Mouse (Mus musculus) ES-Bruce4 (cell line): ENCODE data around the gene Syn2. TPM values are rescaled to one million over a fixed set of nuclear protein-coding genes. Genes with fewer than 3 reads are reported as not detected.
"Not testable (repeated sequence)": the region's sequence is repeated elsewhere in the genome, so short reads cannot be mapped to it uniquely, and the experiment has no call there.

Experiments
- H3K27ac ChIP-seq: 2 replicates; pipeline ENCODE4 v1.5.1; 2012; ENCODE audit warnings: low read length, inconsistent platforms; ENCODE audit not compliant: insufficient read depth
- H3K27me3 ChIP-seq: 2 replicates; pipeline ENCODE4 v1.6.1; 2012; ENCODE audit warnings: mild to moderate bottlenecking, low read length, inconsistent platforms; ENCODE audit not compliant: control insufficient read depth, poor library complexity, insufficient read depth, severe bottlenecking
- H3K36me3 ChIP-seq: 2 replicates; pipeline ENCODE4 v1.6.1; 2012; ENCODE audit warnings: inconsistent platforms, mild to moderate bottlenecking, low read length, moderate library complexity; ENCODE audit not compliant: control insufficient read depth, poor library complexity, insufficient read depth, severe bottlenecking
- H3K4me1 ChIP-seq: one replicate; pipeline ENCODE4 v1.8.1; 2011; ENCODE audit warnings: low read length; ENCODE audit not compliant: control insufficient read depth, insufficient read depth
- H3K4me3 ChIP-seq: 2 replicates; pipeline ENCODE4 v1.5.1; 2011; ENCODE audit warnings: low read depth, mild to moderate bottlenecking, low read length
- H3K9ac ChIP-seq: 2 replicates; pipeline ENCODE4 v1.6.1; 2012; ENCODE audit warnings: low read depth, mild to moderate bottlenecking, inconsistent platforms; ENCODE audit not compliant: poor library complexity, severe bottlenecking
- H3K9me3 ChIP-seq: replicated peaks from 2 replicates; pipeline ENCODE4 v1.6.1; 2012; ENCODE audit warnings: mild to moderate bottlenecking, low read length, inconsistent platforms; ENCODE audit not compliant: control insufficient read depth, poor library complexity, insufficient read depth, severe bottlenecking
- CTCF ChIP-seq: IDR thresholded peaks from one replicate; pipeline ENCODE4 v1.8.1; 2011; ENCODE audit warnings: low read depth, low read length
- EP300 ChIP-seq: IDR thresholded peaks from 2 replicates; pipeline ENCODE4 v1.6.1; 2011; ENCODE audit warnings: low read depth, low read length; ENCODE audit not compliant: insufficient read depth
- POLR2A ChIP-seq: IDR thresholded peaks from one replicate; pipeline ENCODE4 v1.8.1; 2011; ENCODE audit warnings: low read length; ENCODE audit not compliant: insufficient read depth
- polyA plus RNA-seq: library from polyadenylated mRNA; stranded (reverse); fragments of >200 nt; gene quantifications from 2 replicates; pipeline ENCODE4 v1.2.4, GENCODE M21; 2011; ENCODE audit warnings: low read depth; ENCODE audit not compliant: missing spikeins, insufficient read depth, insufficient read length

Gene Syn2
- polyA plus RNA-seq, 1 experiment = 0.55 TPM

DNA sequence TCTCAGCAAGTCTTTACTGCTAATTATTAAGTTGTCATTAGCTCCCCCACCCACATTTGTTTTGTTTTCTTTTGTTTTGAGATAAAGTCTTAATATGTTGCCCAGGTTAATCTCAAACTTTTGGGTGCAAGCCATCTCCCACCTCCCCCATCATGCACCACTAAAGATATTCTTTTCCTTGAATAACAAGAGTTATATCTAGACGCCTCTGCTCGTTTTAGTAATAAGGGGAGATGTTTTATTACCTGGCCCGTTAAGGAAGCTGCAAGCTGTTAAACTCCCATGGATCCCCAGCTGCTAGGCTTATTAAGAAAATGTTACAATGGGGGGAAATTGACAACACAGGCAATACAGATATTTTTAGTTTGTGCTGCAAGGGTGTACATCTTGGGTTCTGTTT, 95.9 kb downstream of the Syn2 start:
- H3K27me3 ChIP-seq = no peaks in the 10 kb centered on the region
- no peak overlapping the region for H3K4me3 ChIP-seq
- H3K36me3 ChIP-seq = no peaks in the 10 kb centered on the region
- TF ChIP-seq EP300 (no peak), CTCF (no peak), POLR2A (no peak)
- no peak overlapping the region for H3K9ac ChIP-seq
- H3K27ac ChIP-seq = no peak overlapping the region
- H3K4me1 ChIP-seq = no peaks in the 10 kb centered on the region
- H3K9me3 ChIP-seq = no peaks in the 10 kb centered on the region; the same call in none of the 2 replicates

GRCm38 (mm10) chr6:115231836-115232235, 97.1 kb downstream of the Syn2 start:
- no peaks in the 10 kb centered on the region for H3K27me3 ChIP-seq
- TF ChIP-seq CTCF = no peak
- no peak for TF ChIP-seq POLR2A
- no peak for TF ChIP-seq EP300
- no peak overlapping the region for H3K9ac ChIP-seq
- no peak overlapping the region for H3K4me3 ChIP-seq
- no peaks in the 10 kb centered on the region for H3K4me1 ChIP-seq
- H3K36me3 ChIP-seq = no peaks in the 10 kb centered on the region
- H3K9me3 ChIP-seq = no peaks in the 10 kb centered on the region; the same call in none of the 2 replicates
- H3K27ac ChIP-seq = no peak overlapping the region

GRCm38 (mm10) chr6:115232562-115232961, 97.9 kb downstream of the Syn2 start:
- Histone ChIP-seq H3K27me3 (no peaks in the 10 kb centered on the region), H3K9me3 (no peaks in the 10 kb centered on the region; the same call in none of the 2 replicates), H3K36me3 (no peaks in the 10 kb centered on the region), H3K4me3 (no peak overlapping the region), H3K9ac (no peak overlapping the region), H3K27ac (no peak overlapping the region), H3K4me1 (no peaks in the 10 kb centered on the region)
- no peak for TF ChIP-seq EP300
- TF ChIP-seq CTCF = no peak
- no peak for TF ChIP-seq POLR2A

- Histone ChIP-seq H3K4me3 (no peak overlapping the region), H3K9ac (no peak overlapping the region), H3K27me3 (no peaks in the 10 kb centered on the region), H3K4me1 (no peaks in the 10 kb centered on the region), H3K36me3 (no peaks in the 10 kb centered on the region), H3K27ac (no peak overlapping the region), H3K9me3 (no peaks in the 10 kb centered on the region; the same call in none of the 2 replicates)
- TF ChIP-seq POLR2A (no peak), EP300 (no peak), CTCF (no peak)
These were observed 103.6 kb downstream of the Syn2 start for GRCm38 (mm10) chr6:115238031-115239027.

GRCm38 (mm10) chr6:115239335-115239734, 104.6 kb downstream of the Syn2 start:
- H3K4me3 ChIP-seq = no peak overlapping the region
- no peak for TF ChIP-seq CTCF
- TF ChIP-seq POLR2A = no peak
- no peak for TF ChIP-seq EP300
- no peaks in the 10 kb centered on the region for H3K36me3 ChIP-seq
- H3K9me3 ChIP-seq = peaks cover 6% of the 10 kb centered on the region
- no peak overlapping the region for H3K27ac ChIP-seq
- no peaks in the 10 kb centered on the region for H3K4me1 ChIP-seq
- H3K27me3 ChIP-seq = no peaks in the 10 kb centered on the region
- H3K9ac ChIP-seq = no peak overlapping the region

DNA sequence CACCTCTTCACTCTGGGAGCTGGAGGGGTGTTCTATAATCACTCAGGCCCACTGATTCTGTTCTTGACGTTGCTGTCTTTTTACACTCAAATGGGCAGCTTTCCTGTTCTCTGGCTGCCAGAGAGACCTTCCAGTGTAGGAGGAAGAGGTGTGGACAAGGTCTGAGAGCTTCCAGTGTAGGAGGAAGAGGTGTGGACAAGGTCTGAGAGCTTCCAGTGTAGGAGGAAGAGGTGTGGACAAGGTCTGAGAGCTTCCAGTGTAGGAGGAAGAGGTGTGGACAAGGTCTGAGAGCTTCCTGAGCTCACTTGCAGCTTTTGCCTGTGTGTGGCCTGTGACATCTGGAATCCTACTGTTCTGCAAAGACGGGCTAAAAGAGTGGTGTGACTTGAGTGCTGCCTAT, 105.7 kb downstream of the Syn2 start:
- not testable (repeated sequence) for H3K27ac ChIP-seq, H3K4me1 ChIP-seq

More for the DNA sequence above, 105.7 kb downstream of the Syn2 start:
- H3K9me3 ChIP-seq, H3K36me3 ChIP-seq, H3K4me3 ChIP-seq, H3K27me3 ChIP-seq, H3K9ac ChIP-seq: not testable (repeated sequence)
